Mouse (Mus musculus): ENCODE results near the gene Crabp2. TPM values are rescaled to one million over a fixed set of nuclear protein-coding genes. Genes with fewer than 3 reads are reported as not detected.
A peak's percentile ranks its signal among the peaks of the same experiment; 100 is the strongest.

Gene Crabp2
- polyA plus RNA-seq, 1 experiment from 2014 or later, result 686 TPM

DNA sequence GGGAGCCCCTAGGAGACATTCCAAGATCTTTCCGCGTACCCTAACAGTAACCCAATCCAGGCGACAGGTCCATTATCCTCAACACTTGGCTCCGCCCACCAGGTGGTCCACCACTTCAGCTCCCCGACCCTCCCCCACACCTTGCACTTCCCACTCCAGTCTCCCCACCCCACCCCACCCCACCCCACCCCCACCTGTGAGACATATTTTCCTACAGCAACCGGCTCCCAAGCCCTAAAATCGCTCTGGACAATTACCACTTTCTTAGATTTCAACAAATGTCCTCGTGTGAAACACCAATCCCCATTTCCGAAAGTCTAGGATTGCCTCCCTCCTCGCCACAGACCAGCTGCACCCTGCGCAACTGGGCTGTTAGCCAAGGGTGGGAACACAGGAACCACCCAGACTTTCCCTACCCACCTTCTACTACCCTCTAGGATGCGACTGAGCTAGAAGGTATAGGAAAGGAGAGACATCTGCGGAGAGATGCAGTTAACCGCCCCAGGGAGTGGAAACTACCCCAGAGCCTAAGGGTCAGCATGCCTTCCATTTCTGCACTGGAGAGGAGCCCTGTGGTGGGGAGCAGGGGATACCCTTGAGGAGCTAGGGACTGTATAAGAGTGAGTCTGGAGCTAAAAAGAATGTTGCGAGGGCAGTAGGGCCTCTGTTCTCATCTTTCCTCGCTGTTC, 944 bp downstream of the Crabp2 start:
- no peaks in the 10 kb centered on the region; the same call in 1 of the 2 replicates for H3K27me3 ChIP-seq (replicated peaks; ENCODE audit: low read depth, poor library complexity, severe bottlenecking)
- DNase-seq (ENCODE audit: low spot score), result peak; percentile 78
- H3K4me3 ChIP-seq, result peak overlapping the region; percentile 78
- WGBS, result under 1% methylated on average over 16 of the region's 16 CpGs
- H3K36me3 ChIP-seq (replicated peaks), result peaks cover 38% of the 10 kb centered on the region
- H3K4me1 ChIP-seq, result peaks cover 94% of the 10 kb centered on the region
- H3K9me3 ChIP-seq, result no peaks in the 10 kb centered on the region
- H3K27ac ChIP-seq (replicated peaks), result peak overlapping the region; percentile 96

DNA sequence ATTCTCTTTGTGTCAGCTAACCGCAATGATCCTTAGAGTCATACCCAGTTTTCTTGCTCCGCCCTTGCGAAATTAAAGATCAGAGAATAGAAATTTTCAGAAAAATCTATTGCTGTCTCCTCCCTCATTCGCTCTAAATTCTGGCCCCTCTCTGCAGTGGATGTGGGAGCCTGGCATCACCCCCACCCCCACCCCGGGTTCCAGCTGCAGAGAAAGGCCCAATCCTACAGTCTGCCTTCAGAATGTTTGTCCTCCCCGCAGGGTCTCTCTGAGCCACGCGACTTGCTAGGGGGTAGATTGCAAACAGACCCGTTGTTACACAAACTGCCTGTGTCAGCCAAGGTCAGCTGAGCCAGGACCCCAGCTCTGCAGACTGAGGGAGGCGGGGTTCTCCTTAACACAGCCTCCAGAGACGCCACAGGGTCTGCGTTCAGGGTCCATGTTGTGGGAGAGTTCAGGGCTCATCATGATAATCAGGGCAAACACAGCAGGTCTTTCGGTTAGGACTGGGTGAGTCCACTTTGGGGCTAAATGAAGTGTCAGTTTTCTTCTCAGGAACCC, 1.6 kb downstream of the Crabp2 start:
- H3K4me1 ChIP-seq, result peaks cover 88% of the 10 kb centered on the region
- peak; percentile 77 for DNase-seq (ENCODE audit: low spot score)
- peak overlapping the region; percentile 78 for H3K4me3 ChIP-seq
- H3K9me3 ChIP-seq, result no peaks in the 10 kb centered on the region
- no peaks in the 10 kb centered on the region; the same call in 1 of the 2 replicates for H3K27me3 ChIP-seq (replicated peaks; ENCODE audit: low read depth, poor library complexity, severe bottlenecking)
- peaks cover 41% of the 10 kb centered on the region for H3K36me3 ChIP-seq (replicated peaks)
- H3K27ac ChIP-seq (replicated peaks), result peak overlapping the region; percentile 96
- 1% methylated on average over 13 of the region's 13 CpGs for WGBS

DNA sequence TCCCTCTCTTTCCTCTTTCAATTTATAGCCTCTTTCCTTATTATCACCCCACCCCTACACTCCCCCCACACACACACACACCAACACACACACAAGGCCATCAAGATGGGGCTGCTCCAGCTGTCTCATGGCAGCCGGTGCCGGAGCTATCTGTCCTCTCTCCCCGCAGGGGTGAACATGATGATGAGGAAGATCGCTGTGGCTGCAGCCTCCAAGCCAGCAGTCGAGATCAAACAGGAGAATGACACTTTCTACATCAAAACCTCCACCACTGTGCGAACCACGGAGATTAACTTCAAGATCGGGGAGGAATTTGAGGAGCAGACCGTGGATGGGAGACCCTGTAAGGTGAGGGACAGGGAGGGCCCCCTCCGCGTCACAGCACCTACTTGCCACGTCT, 3.5 kb downstream of the Crabp2 start:
- Histone ChIP-seq H3K4me3 (peak overlapping the region; percentile 78), H3K27ac (replicated peaks) (peak overlapping the region; percentile 74), H3K27me3 (replicated peaks; ENCODE audit: low read depth, poor library complexity, severe bottlenecking) (no peaks in the 10 kb centered on the region; the same call in 1 of the 2 replicates), H3K4me1 (peaks cover 71% of the 10 kb centered on the region), H3K36me3 (replicated peaks) (peaks cover 44% of the 10 kb centered on the region), H3K9me3 (no peaks in the 10 kb centered on the region)
- WGBS, result 22% methylated on average over 12 of the region's 12 CpGs
- DNase-seq (ENCODE audit: low spot score), result no peak

DNA sequence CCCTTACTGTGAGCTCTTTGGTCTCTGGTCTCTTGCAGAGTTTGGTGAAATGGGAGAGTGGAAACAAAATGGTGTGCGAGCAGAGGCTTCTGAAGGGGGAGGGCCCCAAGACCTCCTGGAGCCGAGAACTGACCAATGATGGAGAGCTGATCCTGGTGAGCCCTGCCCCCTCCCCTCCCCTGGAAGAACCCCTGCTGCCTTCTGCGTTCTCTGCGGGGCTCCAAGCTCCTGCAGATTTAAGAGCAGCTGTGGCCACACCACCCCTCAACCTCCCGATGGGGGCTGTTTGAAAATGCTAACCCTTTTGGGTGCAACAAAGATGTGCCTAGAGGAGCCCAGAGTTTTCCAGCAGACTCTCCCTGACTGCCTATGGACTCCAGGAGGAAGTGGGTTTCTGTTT, 4.0 kb downstream of the Crabp2 start:
- WGBS, result 11% methylated on average over 5 of the region's 5 CpGs
- Histone ChIP-seq H3K4me3 (peak overlapping the region; percentile 78), H3K36me3 (replicated peaks) (peaks cover 44% of the 10 kb centered on the region), H3K9me3 (no peaks in the 10 kb centered on the region), H3K4me1 (peaks cover 68% of the 10 kb centered on the region), H3K27ac (replicated peaks) (peak overlapping the region; percentile 74), H3K27me3 (replicated peaks; ENCODE audit: low read depth, poor library complexity, severe bottlenecking) (no peaks in the 10 kb centered on the region; the same call in 1 of the 2 replicates)
- DNase-seq (ENCODE audit: low spot score), result peak; percentile 63

DNA sequence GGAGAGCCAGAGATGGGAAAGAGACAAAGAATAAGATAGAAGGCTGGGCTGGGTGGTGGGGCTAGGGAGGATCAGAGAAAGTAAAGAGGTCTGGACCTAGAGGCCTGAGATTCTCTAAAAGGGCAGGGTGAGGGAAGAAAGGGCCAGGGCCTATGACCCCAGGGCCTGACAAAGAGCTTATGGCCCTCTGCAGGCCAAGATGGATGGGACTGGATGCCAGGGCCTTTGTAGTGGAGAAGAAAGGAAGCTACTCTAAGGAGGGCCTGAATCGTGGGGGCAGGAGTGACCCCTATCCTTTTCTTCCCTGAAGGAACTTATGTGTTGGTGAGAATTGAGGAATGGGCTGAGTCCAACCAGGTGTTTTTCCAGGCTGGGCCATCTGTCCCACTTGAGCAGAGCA, 9.6 kb downstream of the Crabp2 start:
- peak overlapping the region; percentile 61 for H3K4me3 ChIP-seq
- no peaks in the 10 kb centered on the region for H3K9me3 ChIP-seq
- peak overlapping the region; percentile 94 for H3K27ac ChIP-seq (replicated peaks)
- peaks cover 50% of the 10 kb centered on the region for H3K4me1 ChIP-seq
- H3K27me3 ChIP-seq (replicated peaks; ENCODE audit: low read depth, poor library complexity, severe bottlenecking), result peaks cover 5% of the 10 kb centered on the region; the same call in 1 of the 2 replicates
- WGBS, result 3% methylated on average over 1 of the region's 1 CpGs
- DNase-seq (ENCODE audit: low spot score), result no peak
- peaks cover 23% of the 10 kb centered on the region for H3K36me3 ChIP-seq (replicated peaks)

DNA sequence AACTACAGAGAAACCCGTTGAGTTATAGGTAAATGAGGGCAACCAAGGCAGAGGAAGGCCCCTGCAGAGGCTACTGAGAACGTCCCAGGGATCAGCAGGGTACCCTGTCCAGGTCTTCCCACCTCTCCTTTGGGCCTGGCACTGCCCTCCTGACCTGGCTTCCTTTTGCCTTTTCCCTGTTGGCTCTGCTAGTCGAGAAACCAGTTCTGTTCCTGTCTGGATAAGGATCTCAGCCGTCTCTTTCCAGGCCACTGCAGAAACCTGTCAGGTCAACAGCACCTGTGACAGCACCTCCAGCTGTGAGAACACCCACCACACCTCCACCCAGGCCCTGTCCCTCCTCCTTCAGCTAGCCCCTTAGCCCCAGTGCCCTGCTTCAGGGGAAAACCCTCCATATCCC, 10.0 kb downstream of the Crabp2 start:
- H3K4me1 ChIP-seq, result peaks cover 46% of the 10 kb centered on the region
- peak overlapping the region; percentile 94 for H3K27ac ChIP-seq (replicated peaks)
- peaks cover 19% of the 10 kb centered on the region for H3K36me3 ChIP-seq (replicated peaks)
- H3K9me3 ChIP-seq, result no peaks in the 10 kb centered on the region
- H3K4me3 ChIP-seq, result peak overlapping the region; percentile 61
- peaks cover 5% of the 10 kb centered on the region; the same call in 1 of the 2 replicates for H3K27me3 ChIP-seq (replicated peaks; ENCODE audit: low read depth, poor library complexity, severe bottlenecking)
- DNase-seq (ENCODE audit: low spot score), result no peak
- WGBS, result 21% methylated on average over 4 of the region's 4 CpGs

DNA sequence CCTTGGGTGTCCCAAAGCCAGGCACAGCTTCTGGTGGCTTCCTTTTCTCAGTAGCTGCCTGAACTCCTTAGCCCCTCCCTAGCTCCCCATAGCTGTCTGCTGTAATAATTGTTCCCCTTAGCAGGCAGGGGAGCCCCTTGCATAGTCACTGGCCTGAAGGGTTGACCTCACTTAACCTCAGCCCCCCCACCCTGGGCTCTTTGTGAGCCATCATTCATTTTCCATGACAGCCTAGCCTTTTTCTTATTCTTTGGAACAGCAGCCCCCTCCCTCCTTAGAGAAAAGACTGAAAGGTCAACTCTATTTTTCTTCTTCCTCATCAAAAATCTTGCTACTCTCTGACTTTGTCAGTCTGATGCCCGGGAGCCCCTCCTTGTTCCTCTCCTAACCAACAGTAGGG, 10.5 kb downstream of the Crabp2 start:
- Histone ChIP-seq H3K4me1 (peaks cover 45% of the 10 kb centered on the region), H3K27ac (replicated peaks) (peak overlapping the region; percentile 94), H3K4me3 (peak overlapping the region; percentile 61), H3K9me3 (no peaks in the 10 kb centered on the region), H3K36me3 (replicated peaks) (peaks cover 14% of the 10 kb centered on the region), H3K27me3 (replicated peaks; ENCODE audit: low read depth, poor library complexity, severe bottlenecking) (peaks cover 5% of the 10 kb centered on the region; the same call in 1 of the 2 replicates)
- peak; percentile 48 for DNase-seq (ENCODE audit: low spot score)
- WGBS, result 8% methylated on average over 1 of the region's 1 CpGs

DNA sequence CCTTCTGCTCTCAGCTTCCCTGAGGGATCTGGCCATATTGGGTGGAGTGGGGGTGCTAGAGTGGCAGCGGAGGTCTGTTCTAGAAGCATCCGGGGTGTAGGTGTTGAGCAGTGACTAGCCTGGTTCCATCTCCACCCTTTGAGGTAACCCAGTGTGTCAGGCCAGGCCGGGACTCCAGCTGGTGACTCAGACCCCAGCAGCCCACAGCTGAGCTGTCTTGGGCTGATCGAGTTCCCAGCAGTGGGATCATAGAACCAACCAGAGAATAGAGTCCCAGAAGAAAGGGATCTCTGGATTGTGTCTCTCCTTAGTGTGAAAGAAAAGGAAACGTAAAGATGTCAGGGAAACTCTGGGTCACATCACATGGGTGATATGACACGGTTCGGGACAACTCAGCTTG, 10.9 kb downstream of the Crabp2 start:
- peaks cover 43% of the 10 kb centered on the region for H3K4me1 ChIP-seq
- 62% methylated on average over 7 of the region's 7 CpGs for WGBS

DNA sequence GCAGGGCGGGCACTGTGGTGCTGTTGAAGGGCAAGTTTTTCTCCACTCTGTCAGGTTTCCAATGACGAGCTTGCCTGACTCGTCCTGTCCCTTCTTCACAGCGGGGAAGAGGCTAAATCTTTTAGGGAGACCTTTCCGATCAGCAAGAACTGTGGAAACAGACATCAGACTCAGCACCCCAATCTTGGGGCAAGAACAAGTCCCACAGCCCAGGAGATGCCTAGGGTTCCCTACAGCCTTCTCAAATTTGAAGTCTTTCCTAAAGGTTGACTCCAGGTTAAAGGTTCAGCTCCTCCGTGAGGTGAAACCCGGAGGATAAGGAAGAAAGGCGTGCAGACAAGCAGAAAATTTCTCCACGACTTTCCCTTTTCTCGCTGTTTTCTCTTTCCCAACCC, 11.7 kb downstream of the Crabp2 start:
- Histone ChIP-seq H3K4me1 (peaks cover 43% of the 10 kb centered on the region), H3K27ac (replicated peaks) (peak overlapping the region; percentile 94), H3K27me3 (replicated peaks; ENCODE audit: low read depth, poor library complexity, severe bottlenecking) (peaks cover 5% of the 10 kb centered on the region; the same call in 1 of the 2 replicates), H3K9me3 (no peaks in the 10 kb centered on the region), H3K36me3 (replicated peaks) (peaks cover 1% of the 10 kb centered on the region), H3K4me3 (peak overlapping the region; percentile 61)
- peak; percentile 39 for DNase-seq (ENCODE audit: low spot score)
- 6% methylated on average over 10 of the region's 10 CpGs for WGBS

More for the DNA sequence above, 10.9 kb downstream of the Crabp2 start:
- H3K9me3 ChIP-seq, result no peaks in the 10 kb centered on the region
- DNase-seq (ENCODE audit: low spot score), result no peak
- H3K36me3 ChIP-seq (replicated peaks), result peaks cover 10% of the 10 kb centered on the region
- peaks cover 5% of the 10 kb centered on the region; the same call in 1 of the 2 replicates for H3K27me3 ChIP-seq (replicated peaks; ENCODE audit: low read depth, poor library complexity, severe bottlenecking)
- peak overlapping the region; percentile 61; the same call in 1 of the 2 replicates for H3K4me3 ChIP-seq
- peak overlapping the region; percentile 94 for H3K27ac ChIP-seq (replicated peaks)

DNA sequence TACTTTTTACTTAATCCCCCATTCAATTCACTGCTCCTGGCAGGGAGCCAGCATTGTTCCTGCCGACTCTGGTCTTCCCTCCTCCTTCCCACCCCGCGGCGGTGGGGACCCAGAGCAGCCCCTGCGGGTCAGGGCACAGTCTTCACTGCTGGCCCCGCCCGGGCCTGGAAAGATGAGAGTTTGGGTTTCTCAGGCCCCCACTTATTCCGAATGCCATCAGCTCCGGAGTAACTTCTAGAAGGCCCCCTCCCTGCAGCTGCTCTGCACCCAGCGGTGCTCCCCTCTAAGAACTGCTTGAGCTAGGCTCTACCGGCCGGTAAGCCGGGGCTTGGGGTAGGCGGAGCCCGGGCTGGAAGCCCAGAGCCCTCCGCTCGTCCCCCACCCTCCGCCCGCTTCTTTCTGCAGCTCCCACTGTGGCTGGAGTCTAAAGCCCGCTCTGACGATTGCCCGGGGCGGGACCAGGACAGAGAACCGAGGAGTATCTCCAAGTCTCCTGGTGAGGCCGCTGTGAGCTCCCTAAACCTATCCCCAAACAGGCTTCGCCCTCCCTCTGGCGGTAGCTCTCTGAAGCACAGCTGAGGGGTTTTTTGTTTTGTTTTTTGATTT, 12.2 kb downstream of the Crabp2 start:
- peak overlapping the region; percentile 94 for H3K27ac ChIP-seq (replicated peaks)
- no peaks in the 10 kb centered on the region for H3K9me3 ChIP-seq
- WGBS, result under 1% methylated on average over 27 of the region's 27 CpGs
- H3K27me3 ChIP-seq (replicated peaks; ENCODE audit: low read depth, poor library complexity, severe bottlenecking), result peaks cover 5% of the 10 kb centered on the region; the same call in 1 of the 2 replicates
- no peaks in the 10 kb centered on the region for H3K36me3 ChIP-seq (replicated peaks)
- peak; percentile 97 for DNase-seq (ENCODE audit: low spot score)
- H3K4me3 ChIP-seq, result peak overlapping the region; percentile 61
- H3K4me1 ChIP-seq, result peaks cover 43% of the 10 kb centered on the region

DNA sequence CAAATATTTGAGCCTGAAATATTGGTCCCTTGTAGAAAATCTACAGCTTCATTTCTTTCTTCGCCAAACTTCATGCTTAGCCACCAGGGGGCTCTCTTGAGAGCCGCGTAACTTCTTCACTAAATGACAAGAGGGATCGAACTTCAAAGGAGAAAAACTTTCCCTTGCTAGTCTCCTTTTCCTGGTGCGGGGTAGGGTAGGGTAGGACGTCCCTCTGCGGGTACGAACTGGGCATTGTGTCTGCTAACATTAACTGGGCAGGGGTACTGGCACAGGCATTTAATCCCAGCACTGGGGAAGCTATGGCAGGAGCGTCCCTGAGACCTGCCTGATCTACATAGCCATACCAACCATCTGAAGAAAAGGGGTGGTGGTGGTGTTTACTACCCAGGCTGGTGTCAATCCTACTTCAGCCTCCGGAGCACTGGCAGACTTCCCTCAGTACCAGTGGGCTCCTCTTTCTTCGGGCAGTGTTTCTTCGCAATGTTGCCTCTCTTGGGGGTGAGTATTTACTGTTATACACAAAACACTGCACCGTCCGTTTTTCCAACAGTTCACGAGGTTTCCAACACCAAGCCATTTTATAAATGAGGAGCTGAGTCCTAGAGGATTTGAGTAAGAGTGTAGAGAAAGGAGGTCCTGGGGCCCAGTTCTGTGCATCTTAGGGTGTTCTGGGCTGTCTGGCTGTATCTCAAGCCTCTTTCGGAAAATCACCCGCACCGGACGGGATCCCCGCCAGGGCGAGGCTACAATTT, 21.9 kb downstream of the Crabp2 start:
- Histone ChIP-seq H3K4me1 (peaks cover 53% of the 10 kb centered on the region), H3K27ac (replicated peaks) (peak overlapping the region; percentile 84), H3K36me3 (replicated peaks) (peaks cover 19% of the 10 kb centered on the region), H3K27me3 (replicated peaks; ENCODE audit: low read depth, poor library complexity, severe bottlenecking) (peaks cover 41% of the 10 kb centered on the region), H3K4me3 (peak overlapping the region; percentile 77), H3K9me3 (no peaks in the 10 kb centered on the region)
- WGBS, result under 1% methylated on average over 21 of the region's 21 CpGs
- DNase-seq (ENCODE audit: low spot score), result peak; percentile 78

DNA sequence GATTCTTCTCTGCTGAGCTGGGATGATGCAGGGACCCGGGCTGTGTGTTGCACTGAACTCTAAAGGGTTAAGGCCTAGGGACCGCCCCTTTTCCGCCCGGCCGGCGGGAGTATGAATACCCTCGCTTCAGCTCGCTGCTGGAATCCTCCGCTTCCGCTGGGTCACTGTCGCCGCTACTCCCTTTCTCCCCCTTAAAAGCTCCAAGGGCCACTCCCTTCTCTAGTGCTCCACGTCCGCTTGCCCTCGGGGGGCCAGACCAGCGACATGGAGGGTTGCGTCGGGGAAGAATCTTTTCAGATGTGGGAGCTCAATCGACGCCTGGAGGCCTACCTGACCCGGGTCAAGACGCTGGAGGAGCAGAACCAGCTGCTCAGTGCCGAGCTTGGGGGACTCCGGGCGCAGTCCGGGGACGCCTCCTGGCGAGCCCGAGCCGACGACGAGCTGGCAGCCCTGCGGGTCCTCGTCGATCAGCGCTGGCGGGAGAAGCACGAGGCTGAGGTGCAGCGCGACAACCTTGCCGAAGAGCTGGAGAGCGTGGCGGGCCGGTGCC, 22.5 kb downstream of the Crabp2 start, which contains the start of gene Nes:
Gene Nes (plus strand): TSS at position 140 of the 550 bp plus-strand sequence.
- H3K4me1 ChIP-seq, result peaks cover 56% of the 10 kb centered on the region

More for the DNA sequence above, 22.5 kb downstream of the Crabp2 start, which contains the start of gene Nes:
- Histone ChIP-seq H3K27ac (replicated peaks) (peak within 1 kb of the TSS; percentile 84), H3K36me3 (replicated peaks) (peaks cover 26% of the 10 kb centered on the region), H3K9me3 (no peaks in the 10 kb centered on the region), H3K27me3 (replicated peaks; ENCODE audit: low read depth, poor library complexity, severe bottlenecking) (peaks cover 44% of the 10 kb centered on the region), H3K4me3 (peak within 1 kb of the TSS; percentile 77)
- peak; percentile 91 for DNase-seq (ENCODE audit: low spot score)
- under 1% methylated on average over 44 of the region's 44 CpGs for WGBS

All from embryonic facial prominence, embryonic 10.5 days (tissue).